Mouse (Mus musculus) natural killer cell, adult 2 months (primary cell): ENCODE data around the gene Arhgap17.

Experiments
- DNase-seq, 2 experiments: peaks; one replicate each; pipeline ENCODE4 v3.0.0; 2022; ENCODE audit warnings: low spot score in 2 of 2

The Arhgap17 gene

GRCm38 (mm10) chr7:123368778-123369746 lies 653 bp downstream of the Arhgap17 start:
- DNase-seq = peak; percentile 22 to 36

- DNase-seq = no peak
These were observed 1.5 kb downstream of the Arhgap17 start for GRCm38 (mm10) chr7:123368187-123368586.

- DNase-seq = no peak
These were observed 2.2 kb downstream of the Arhgap17 start for GRCm38 (mm10) chr7:123367218-123368150.

DNA sequence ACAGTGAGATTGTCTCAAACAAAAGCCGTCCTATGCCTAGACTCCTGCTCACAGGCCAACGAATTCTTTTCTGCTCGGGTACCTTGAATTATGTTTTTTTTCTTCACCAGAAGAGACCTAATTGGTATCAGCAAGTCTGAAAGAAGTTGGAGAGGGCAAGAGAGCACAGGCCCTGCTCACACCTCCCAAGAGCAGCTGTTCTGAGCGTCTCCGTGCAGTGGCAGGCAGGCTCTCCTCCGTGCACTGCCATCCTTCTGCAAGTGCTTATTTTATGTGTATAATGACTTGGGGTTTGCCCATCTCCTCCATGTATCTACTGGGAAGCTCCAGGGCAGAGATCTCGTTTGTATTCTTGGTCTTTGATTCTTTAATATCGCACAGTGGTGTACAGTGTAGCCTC lies 2.9 kb downstream of the Arhgap17 start:
- DNase-seq = no peak

DNA sequence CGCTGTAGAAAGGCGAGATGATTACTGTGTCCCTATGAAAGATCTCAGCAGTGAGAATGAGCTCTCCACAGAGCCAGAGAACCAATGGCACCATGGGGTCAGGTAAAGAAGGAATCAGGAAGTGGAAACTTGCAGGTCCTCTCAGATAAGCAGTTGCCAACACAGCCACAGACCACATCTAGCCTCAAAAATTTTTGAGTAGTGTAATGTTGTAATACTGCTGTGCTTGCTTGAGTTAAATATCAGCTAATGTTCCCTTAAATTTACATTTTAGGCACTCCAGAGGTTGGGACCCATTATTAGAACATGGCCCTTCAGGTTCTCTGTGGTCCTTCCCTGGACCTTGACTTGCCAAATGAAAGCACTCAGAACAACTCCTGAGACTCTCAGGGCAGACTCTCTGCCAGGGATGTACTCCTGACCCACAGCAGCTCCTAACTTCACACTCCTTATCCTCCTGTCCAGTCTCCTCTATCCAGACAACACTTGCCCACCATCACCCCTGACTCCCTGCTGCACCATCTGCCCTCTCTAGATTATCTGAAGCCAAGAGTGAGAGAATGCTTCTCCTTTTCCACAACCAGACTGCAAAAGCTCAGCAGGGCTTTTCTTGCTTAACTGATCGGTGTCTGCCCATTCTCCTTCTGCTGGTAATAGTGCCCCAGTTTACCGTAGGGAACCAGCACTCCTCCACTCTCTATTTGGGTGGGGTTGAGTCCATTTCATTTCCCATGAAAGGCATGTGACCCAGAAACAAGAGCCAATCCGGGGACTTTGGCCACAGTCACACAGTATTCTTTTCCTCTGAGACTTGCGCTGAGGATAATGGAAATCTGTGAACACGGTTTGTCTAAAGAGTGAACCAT lies 3.6 kb downstream of the Arhgap17 start:
- no peak for DNase-seq

- DNase-seq = no peak
These were observed 5.7 kb downstream of the Arhgap17 start for GRCm38 (mm10) chr7:123363971-123364370.

GRCm38 (mm10) chr7:123362806-123363205 lies 6.9 kb downstream of the Arhgap17 start:
- no peak for DNase-seq

GRCm38 (mm10) chr7:123361229-123361980 lies 8.3 kb downstream of the Arhgap17 start:
- DNase-seq = no peak

DNA sequence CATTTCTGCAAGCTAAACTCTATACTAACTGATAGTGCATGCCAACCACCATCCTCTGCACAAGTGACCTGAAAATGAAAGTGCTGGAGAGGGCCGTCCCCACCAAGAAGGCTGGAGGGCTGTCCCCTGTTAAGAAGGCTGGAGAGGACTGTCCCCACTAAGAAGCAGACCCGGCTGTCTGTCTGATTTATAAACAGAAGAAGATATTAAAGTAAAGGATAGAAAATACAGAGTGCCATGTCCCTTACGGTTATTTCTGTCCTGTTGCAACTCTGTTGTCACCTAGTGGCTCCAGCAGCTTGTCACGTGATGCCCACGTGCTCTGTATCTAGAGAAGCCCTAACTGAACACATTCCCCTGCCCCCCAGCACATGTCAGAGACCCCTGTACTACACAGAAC lies 9.5 kb downstream of the Arhgap17 start:
- no peak for DNase-seq

- DNase-seq = no peak
These were observed 10.6 kb downstream of the Arhgap17 start for GRCm38 (mm10) chr7:123359101-123359500.

- peak in 1 of 2 experiments; percentile 37 for DNase-seq
These were observed 13.6 kb downstream of the Arhgap17 start for GRCm38 (mm10) chr7:123356158-123356557.

- DNase-seq = no peak
These were observed 14.9 kb downstream of the Arhgap17 start for GRCm38 (mm10) chr7:123354851-123355250.

DNA sequence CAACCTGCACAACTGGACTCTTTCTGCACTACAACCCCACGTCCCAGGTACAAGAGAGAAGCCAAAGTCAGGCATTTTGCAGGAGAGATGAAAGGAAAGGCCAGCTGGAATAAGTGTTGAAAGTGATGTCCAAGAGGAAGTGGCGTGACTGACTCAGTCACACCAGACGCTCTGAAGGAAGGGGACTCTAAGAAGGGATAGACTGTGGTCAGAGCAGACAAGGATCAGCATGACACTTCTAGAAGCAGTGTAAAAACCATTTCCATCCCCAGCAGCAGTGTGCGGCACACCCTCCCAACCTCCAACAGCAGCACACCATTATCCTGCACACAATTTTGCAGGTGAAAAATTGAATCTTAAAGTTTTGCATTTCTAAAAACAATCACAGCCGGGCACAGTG lies 15.3 kb downstream of the Arhgap17 start:
- DNase-seq = no peak

DNA sequence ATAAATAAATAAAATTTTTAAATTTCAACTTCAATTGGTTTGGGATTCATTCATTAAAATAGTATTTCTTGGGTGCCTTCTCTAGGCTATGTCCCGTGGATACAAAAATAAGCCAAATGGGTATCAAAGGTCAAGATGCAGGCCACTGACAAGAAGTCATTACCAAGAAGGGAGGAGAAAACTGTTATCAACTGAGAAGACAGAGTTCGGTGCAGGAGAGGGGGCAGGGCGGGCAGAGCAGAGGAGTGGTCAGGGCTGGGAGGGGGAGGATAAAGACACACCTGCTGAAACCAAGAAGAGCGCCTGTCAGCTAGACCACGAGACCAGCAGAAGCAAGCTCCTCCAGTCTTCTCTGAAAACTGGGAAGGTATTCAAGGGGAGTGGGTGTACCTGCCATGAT lies 15.8 kb downstream of the Arhgap17 start:
- DNase-seq = no peak

GRCm38 (mm10) chr7:123353081-123353480 lies 16.6 kb downstream of the Arhgap17 start:
- no peak for DNase-seq

- no peak for DNase-seq
These were observed 19.5 kb downstream of the Arhgap17 start for GRCm38 (mm10) chr7:123350243-123350642.

GRCm38 (mm10) chr7:123349813-123350212 lies 19.9 kb downstream of the Arhgap17 start:
- no peak for DNase-seq

- no peak for DNase-seq
These were observed 23.0 kb downstream of the Arhgap17 start for GRCm38 (mm10) chr7:123346631-123347290.

- no peak for DNase-seq
These were observed 24.6 kb downstream of the Arhgap17 start for GRCm38 (mm10) chr7:123345041-123345544.
